Mouse (Mus musculus) kidney, adult 18-20 months (tissue): ENCODE measurements around the gene Gga1.
"Not testable (repeated sequence)": the region's sequence is repeated elsewhere in the genome, so short reads cannot be mapped to it uniquely, and the experiment has no call there.

ENCODE experiments used
- DNase-seq: peaks from one replicate; pipeline ENCODE4 v3.0.0; 2021

Gene Gga1

GRCm38 (mm10) chr15:78845867-78846266 lies 31.1 kb upstream of the Gga1 start:
- peak; percentile 63 for DNase-seq

- DNase-seq: no peak
Measured at GRCm38 (mm10) chr15:78846352-78846751, 30.6 kb upstream of the Gga1 start.

- DNase-seq: not testable (repeated sequence)
Measured at GRCm38 (mm10) chr15:78846805-78847204, 30.2 kb upstream of the Gga1 start.

GRCm38 (mm10) chr15:78848467-78848866 lies 28.5 kb upstream of the Gga1 start:
- DNase-seq: peak; percentile 94

GRCm38 (mm10) chr15:78849485-78849884 lies 27.5 kb upstream of the Gga1 start:
- no peak for DNase-seq

GRCm38 (mm10) chr15:78850059-78850824 lies 26.7 kb upstream of the Gga1 start:
- peak; percentile 33 for DNase-seq

GRCm38 (mm10) chr15:78850944-78851343 lies 26.0 kb upstream of the Gga1 start:
- peak; percentile 9 for DNase-seq

- DNase-seq: peak; percentile 93
Measured at GRCm38 (mm10) chr15:78851505-78852153, 25.4 kb upstream of the Gga1 start.

GRCm38 (mm10) chr15:78855303-78855965 lies 21.6 kb upstream of the Gga1 start, which contains the start of gene Lgals2:
TSS of gene Lgals2 (minus strand) at chr15:78855529.
- no peak for DNase-seq

GRCm38 (mm10) chr15:78857009-78857408 lies 20.0 kb upstream of the Gga1 start:
- DNase-seq: peak; percentile 9

- DNase-seq: no peak
Measured at GRCm38 (mm10) chr15:78859311-78859710, 17.7 kb upstream of the Gga1 start.

GRCm38 (mm10) chr15:78859714-78860113 lies 17.3 kb upstream of the Gga1 start:
- DNase-seq: no peak

GRCm38 (mm10) chr15:78862280-78862679 lies 14.7 kb upstream of the Gga1 start:
- no peak for DNase-seq

GRCm38 (mm10) chr15:78863154-78863553 lies 13.8 kb upstream of the Gga1 start:
- DNase-seq: no peak

- DNase-seq: peak; percentile 16
Measured at GRCm38 (mm10) chr15:78863852-78864253, 13.1 kb upstream of the Gga1 start.

- DNase-seq: peak; percentile 41
Measured at GRCm38 (mm10) chr15:78868398-78868797, 8.6 kb upstream of the Gga1 start.

- no peak for DNase-seq
Measured at GRCm38 (mm10) chr15:78868826-78869233, 8.2 kb upstream of the Gga1 start.

GRCm38 (mm10) chr15:78869775-78870174 lies 7.2 kb upstream of the Gga1 start:
- DNase-seq: peak; percentile 59

- DNase-seq: no peak
Measured at GRCm38 (mm10) chr15:78872021-78872608, 4.9 kb upstream of the Gga1 start.

- no peak for DNase-seq
Measured at GRCm38 (mm10) chr15:78873803-78874435, 3.1 kb upstream of the Gga1 start.

- no peak for DNase-seq
Measured at GRCm38 (mm10) chr15:78874989-78875388, 2.0 kb upstream of the Gga1 start.

GRCm38 (mm10) chr15:78875537-78875936 lies 1.5 kb upstream of the Gga1 start:
- no peak for DNase-seq

- DNase-seq: peak; percentile 90
Measured at GRCm38 (mm10) chr15:78876258-78876696, 713 bp upstream of the Gga1 start.
